Mouse (Mus musculus) forebrain, postnatal 0 days (tissue): ENCODE results near the gene Myo1d. TPM values are rescaled to one million over a fixed set of nuclear protein-coding genes. Genes with fewer than 3 reads are reported as not detected.

Experiments used
- ATAC-seq: fragments of 200-750 bp; cut with Nextera tagmentation; 2 replicates; pipeline ENCODE4 v1.8.0; 2017; ENCODE audit warnings: mild to moderate bottlenecking, moderate library complexity
- DNase-seq: peaks from one replicate; pipeline ENCODE4 v3.0.0-alpha.2; 2015
- H3K27ac ChIP-seq: fragments of 300-500 bp; sonication (generic); 2 replicates; pipeline ENCODE4 v1.5.1; 2014; ENCODE audit warnings: low read depth, mild to moderate bottlenecking, antibody characterized with exemption, low read length, moderate library complexity, mixed read lengths
- H3K27me3 ChIP-seq: fragments of 300-500 bp; sonication (generic); 2 replicates; pipeline ENCODE4 v1.6.1; 2014; ENCODE audit warnings: mild to moderate bottlenecking, low read length, mixed read lengths; ENCODE audit not compliant: insufficient read depth
- H3K36me3 ChIP-seq: fragments of 300-500 bp; sonication (generic); 2 replicates; pipeline ENCODE4 v1.6.1; 2014; ENCODE audit warnings: mild to moderate bottlenecking, moderate library complexity; ENCODE audit not compliant: insufficient read depth
- H3K4me1 ChIP-seq: fragments of 300-500 bp; sonication (generic); 2 replicates; pipeline ENCODE4 v1.6.1; 2014; ENCODE audit warnings: antibody characterized with exemption; ENCODE audit not compliant: insufficient read depth
- H3K4me2 ChIP-seq: fragments of 300-500 bp; sonication (generic); 2 replicates; pipeline ENCODE4 v1.6.1; 2014; ENCODE audit warnings: low read depth, mild to moderate bottlenecking, moderate library complexity
- H3K4me3 ChIP-seq: fragments of 300-500 bp; sonication (generic); 2 replicates; pipeline ENCODE4 v1.5.1; 2014; ENCODE audit warnings: low read depth, low read length, mixed read lengths
- H3K9ac ChIP-seq: fragments of 300-500 bp; sonication (generic); 2 replicates; pipeline ENCODE4 v1.6.1; 2014; ENCODE audit warnings: mild to moderate bottlenecking
- H3K9me3 ChIP-seq: fragments of 300-500 bp; sonication (generic); 2 replicates; pipeline ENCODE4 v1.6.1; 2016; ENCODE audit warnings: low read length
- CTCF ChIP-seq: sonication (generic); IDR thresholded peaks from 2 replicates; pipeline ENCODE4 v1.5.1; 2016; ENCODE audit warnings: antibody characterized with exemption, control low read depth, low read depth
- WGBS: fragments of 180-500 bp; shearing (Covaris S2); extraction: QIAGEN DNeasy Blood & Tissue Kit; methylation state at CpG from one replicate; pipeline ENCODE4 v1.1.7; 2014; 5-methylcytosine and 5-hydroxymethylcytosine counted together
- polyA plus RNA-seq: library from polyadenylated mRNA; unstranded; fragments of >200 nt; fragmentation: Nextera tagmentation; extraction: Ambion mirVana; gene quantifications from 2 replicates; pipeline ENCODE4 v1.2.1, GENCODE M21; 2015
- total RNA-seq: library from RNA; depleted of rRNA; stranded (reverse); fragments of >200 nt; gene quantifications from 2 replicates; pipeline ENCODE4 v1.2.3, GENCODE M21; 2014

Gene Myo1d
- total and polyA plus RNA-seq, 2 experiments from 2014 or later, result 1.2 to 3.4 TPM

GRCm38 (mm10) chr11:80477341-80478199 is 302.3 kb downstream of the Myo1d start:
- DNase-seq (peak; percentile 68), ATAC-seq (peak; percentile 10; the same call in 1 of the 2 replicates)
- Histone ChIP-seq H3K9me3 (no peaks in the 10 kb centered on the region), H3K4me3 (peak overlapping the region; percentile 97), H3K4me1 (peaks cover 20% of the 10 kb centered on the region), H3K36me3 (peaks cover 7% of the 10 kb centered on the region), H3K4me2 (peak overlapping the region; percentile 88), H3K27ac (peak overlapping the region; percentile 99), H3K27me3 (no peaks in the 10 kb centered on the region), H3K9ac (peak overlapping the region; percentile 99)
- 10% methylated on average over 53 of the region's 55 CpGs for WGBS
- TF ChIP-seq CTCF, result no peak

GRCm38 (mm10) chr11:80476222-80477189 is 303.3 kb downstream of the Myo1d start, which contains the start of gene Cdk5r1:
Gene Cdk5r1 (plus strand): TSS chr11:80477023.
- peaks cover 7% of the 10 kb centered on the region; the same call in 1 of the 2 replicates for H3K36me3 ChIP-seq
- H3K4me3 ChIP-seq, result peak within 1 kb of the TSS; percentile 97
- H3K9me3 ChIP-seq, result no peaks in the 10 kb centered on the region
- H3K9ac ChIP-seq, result peak within 1 kb of the TSS; percentile 99
- H3K27me3 ChIP-seq, result no peaks in the 10 kb centered on the region
- DNase-seq, result peak; percentile 99
- H3K4me1 ChIP-seq, result peaks cover 13% of the 10 kb centered on the region; the same call in 1 of the 2 replicates
- peak; percentile 88 for ATAC-seq
- peak within 1 kb of the TSS; percentile 99 for H3K27ac ChIP-seq
- peak within 1 kb of the TSS; percentile 88 for H3K4me2 ChIP-seq
- peak; percentile 80 for TF ChIP-seq CTCF
- 2% methylated on average over 71 of the region's 116 CpGs for WGBS

- WGBS, result 85% methylated on average over 9 of the region's 9 CpGs
- Histone ChIP-seq H3K4me1 (peaks cover 8% of the 10 kb centered on the region; the same call in 1 of the 2 replicates), H3K9me3 (no peaks in the 10 kb centered on the region), H3K27me3 (no peaks in the 10 kb centered on the region), H3K4me2 (no peak overlapping the region), H3K4me3 (no peak overlapping the region), H3K27ac (peak overlapping the region; percentile 99), H3K36me3 (peaks cover 13% of the 10 kb centered on the region), H3K9ac (0 out of 2 replicates have a peak overlapping the region, but pooled peaks have one; percentile 62)
- DNase-seq (no peak), ATAC-seq (no peak)
- no peak for TF ChIP-seq CTCF
These were observed 304.3 kb downstream of the Myo1d start for GRCm38 (mm10) chr11:80475544-80475943.

- no peaks in the 10 kb centered on the region for H3K9me3 ChIP-seq
- peaks cover 8% of the 10 kb centered on the region; the same call in 1 of the 2 replicates for H3K4me1 ChIP-seq
- H3K4me3 ChIP-seq, result no peak overlapping the region
- H3K27me3 ChIP-seq, result no peaks in the 10 kb centered on the region
- H3K27ac ChIP-seq, result 0 out of 2 replicates have a peak overlapping the region, but pooled peaks have one; percentile 66
- ATAC-seq, result no peak
- no peak overlapping the region for H3K4me2 ChIP-seq
- no peak for TF ChIP-seq CTCF
- DNase-seq, result no peak
- H3K9ac ChIP-seq, result no peak overlapping the region
- peaks cover 16% of the 10 kb centered on the region for H3K36me3 ChIP-seq
- WGBS, result 93% methylated on average over 11 of the region's 11 CpGs
These were observed 305.0 kb downstream of the Myo1d start for GRCm38 (mm10) chr11:80474846-80475245.

GRCm38 (mm10) chr11:80474175-80474691 is 305.6 kb downstream of the Myo1d start:
- no peak overlapping the region for H3K4me3 ChIP-seq
- H3K27me3 ChIP-seq, result no peaks in the 10 kb centered on the region
- H3K27ac ChIP-seq, result peak overlapping the region; percentile 66
- no peak overlapping the region for H3K9ac ChIP-seq
- H3K36me3 ChIP-seq, result peaks cover 19% of the 10 kb centered on the region
- H3K4me2 ChIP-seq, result no peak overlapping the region
- ATAC-seq, result 0 out of 2 replicates have a peak, but pooled peaks have one; percentile 9
- peaks cover 8% of the 10 kb centered on the region; the same call in 1 of the 2 replicates for H3K4me1 ChIP-seq
- TF ChIP-seq CTCF, result peak; percentile 78
- no peaks in the 10 kb centered on the region for H3K9me3 ChIP-seq
- 30% methylated on average over 2 of the region's 2 CpGs for WGBS
- DNase-seq, result peak; percentile 74
